Mouse (Mus musculus): ENCODE results near the gene Pdlim4. TPM values are rescaled to one million over a fixed set of nuclear protein-coding genes. Genes with fewer than 3 reads are reported as not detected.

Gene Pdlim4
- polyA plus RNA-seq, 1 experiment from 2014 or later: 21.4 TPM

DNA sequence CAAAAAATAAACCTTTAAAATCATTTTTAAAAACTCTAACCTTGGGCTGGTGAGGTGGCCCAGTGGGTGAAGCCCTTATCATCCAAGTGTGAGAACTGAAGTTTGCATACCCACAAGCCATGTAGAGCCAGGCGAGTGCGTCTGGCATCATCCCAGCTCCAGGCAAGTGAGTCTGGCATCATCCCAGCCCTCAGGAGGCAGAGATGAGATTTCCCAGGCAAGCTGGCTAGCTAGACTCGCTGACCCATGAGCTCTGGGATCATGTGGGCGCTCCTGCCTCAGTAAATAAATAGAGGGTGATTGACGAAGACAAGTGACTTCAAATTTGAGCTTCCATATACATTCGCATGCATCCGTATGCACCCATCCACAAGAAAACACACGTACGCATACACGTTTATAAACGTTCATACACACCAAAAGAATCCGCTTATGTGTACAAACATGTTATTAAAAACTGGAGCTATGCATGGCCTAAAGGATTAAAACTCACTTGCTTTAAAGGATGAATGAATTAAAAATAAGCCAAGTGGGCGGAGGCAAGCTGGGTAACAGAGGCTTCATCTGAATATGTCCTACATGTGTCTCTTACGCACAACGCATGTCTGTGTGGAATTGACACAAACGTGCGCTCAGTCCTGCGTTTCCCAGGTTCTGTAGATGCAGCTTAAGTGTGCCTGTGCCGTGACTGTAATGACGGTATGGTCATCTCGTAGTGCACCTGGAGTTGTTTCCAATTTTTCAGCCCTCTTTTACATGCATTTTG, 43.3 kb upstream of the Pdlim4 start:
- no peak for ATAC-seq (ENCODE audit: low FRiP score, low TSS enrichment)
- peak; percentile 62 for DNase-seq
- H3K4me2 ChIP-seq (ENCODE audit: low read length): peak overlapping the region; percentile 5; the same call in 1 of the 2 replicates

DNA sequence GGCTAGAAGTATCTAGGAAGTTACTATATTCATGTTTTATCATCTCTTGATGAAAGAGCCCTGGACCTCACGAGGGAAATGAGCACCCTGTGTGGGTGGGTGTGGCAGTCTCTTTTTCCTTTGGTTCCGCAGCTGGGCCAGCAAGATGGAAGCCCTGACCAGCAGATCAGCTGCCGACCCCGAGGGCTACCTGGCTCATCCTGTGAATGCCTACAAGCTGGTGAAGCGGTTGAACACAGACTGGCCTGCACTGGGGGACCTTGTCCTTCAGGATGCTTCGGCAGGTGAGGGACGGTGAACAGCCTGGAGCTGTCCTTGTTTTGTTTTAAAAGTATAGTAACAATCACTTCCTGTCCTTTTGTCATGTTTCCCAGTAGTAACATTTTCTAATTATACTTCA, 42.5 kb upstream of the Pdlim4 start:
- H3K9me3 ChIP-seq (ENCODE audit: control insufficient read depth, low read length): no peaks in the 10 kb centered on the region
- no peaks in the 10 kb centered on the region for H3K27me3 ChIP-seq (ENCODE audit: control insufficient read depth, insufficient read depth, low read length)
- H3K27ac ChIP-seq (replicated peaks; ENCODE audit: low read depth, low read length): no peak overlapping the region
- no peak for ATAC-seq (ENCODE audit: low FRiP score, low TSS enrichment)
- H3K36me3 ChIP-seq (ENCODE audit: control insufficient read depth, insufficient read depth, low read length): no peaks in the 10 kb centered on the region
- 92% methylated on average over 7 of the region's 7 CpGs for WGBS
- no peak for DNase-seq
- no peak overlapping the region for H3K4me3 ChIP-seq (replicated peaks; ENCODE audit: low read depth, low read length)
- no peak overlapping the region for H3K4me2 ChIP-seq (ENCODE audit: low read length)
- H3K4me1 ChIP-seq (ENCODE audit: control insufficient read depth, insufficient read depth, low read length): peaks cover 26% of the 10 kb centered on the region
- no peak overlapping the region for H3K9ac ChIP-seq (replicated peaks; ENCODE audit: low read length)

More for the DNA sequence above, 43.3 kb upstream of the Pdlim4 start:
- Histone ChIP-seq H3K4me3 (replicated peaks; ENCODE audit: low read depth, low read length) (no peak overlapping the region), H3K27ac (replicated peaks; ENCODE audit: low read depth, low read length) (peak overlapping the region; percentile 78), H3K9ac (replicated peaks; ENCODE audit: low read length) (no peak overlapping the region), H3K27me3 (ENCODE audit: control insufficient read depth, insufficient read depth, low read length) (no peaks in the 10 kb centered on the region), H3K9me3 (ENCODE audit: control insufficient read depth, low read length) (no peaks in the 10 kb centered on the region), H3K4me1 (ENCODE audit: control insufficient read depth, insufficient read depth, low read length) (peaks cover 26% of the 10 kb centered on the region), H3K36me3 (ENCODE audit: control insufficient read depth, insufficient read depth, low read length) (no peaks in the 10 kb centered on the region)
- 72% methylated on average over 21 of the region's 21 CpGs for WGBS

DNA sequence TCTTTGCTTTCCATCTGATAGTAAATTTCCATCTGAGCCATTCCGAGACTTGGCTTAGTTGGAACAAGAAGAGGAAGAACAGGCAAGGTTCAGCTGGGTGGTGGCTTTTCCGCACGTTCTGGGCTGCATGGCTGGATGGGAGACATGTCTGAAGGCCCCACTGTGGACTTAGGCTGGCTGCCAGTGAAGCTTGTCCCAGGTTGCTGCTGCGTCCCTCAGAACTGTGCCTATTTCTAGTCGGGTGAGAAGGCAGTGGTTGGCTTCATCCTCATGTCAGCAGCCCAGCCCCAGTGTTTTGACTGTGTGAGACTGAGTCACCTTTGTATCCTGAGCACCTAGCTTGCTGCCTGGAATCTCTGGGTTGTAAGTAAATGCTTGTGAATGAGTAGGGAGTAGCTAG, 40.1 kb upstream of the Pdlim4 start:
- no peak overlapping the region for H3K4me2 ChIP-seq (ENCODE audit: low read length)
- WGBS: 90% methylated on average over 5 of the region's 5 CpGs

DNA sequence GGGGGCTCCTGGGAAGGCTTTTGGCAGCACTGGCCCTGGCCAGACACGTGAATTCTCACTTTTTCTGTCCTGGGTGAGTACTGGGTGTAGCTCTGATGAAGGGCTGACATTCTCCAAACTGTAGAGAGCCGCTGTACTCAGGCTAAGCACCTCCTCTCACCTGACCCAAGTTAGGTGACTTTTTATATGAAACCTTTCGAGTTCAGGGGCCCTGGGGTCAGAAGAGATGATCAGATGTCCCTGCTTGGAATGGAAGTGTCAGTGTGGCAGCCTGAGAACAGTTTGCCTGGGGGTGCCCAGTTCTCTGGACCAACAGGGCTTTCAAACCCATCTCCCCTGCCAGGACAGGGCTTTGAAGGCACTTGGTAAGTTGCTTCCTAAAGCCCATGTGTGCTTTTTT, 39.3 kb upstream of the Pdlim4 start:
- 61% methylated on average over 3 of the region's 3 CpGs for WGBS
- H3K9ac ChIP-seq (replicated peaks; ENCODE audit: low read length): no peak overlapping the region
- H3K4me2 ChIP-seq (ENCODE audit: low read length): no peak overlapping the region

More for the DNA sequence above, 40.1 kb upstream of the Pdlim4 start:
- peaks cover 21% of the 10 kb centered on the region for H3K4me1 ChIP-seq (ENCODE audit: control insufficient read depth, insufficient read depth, low read length)
- H3K36me3 ChIP-seq (ENCODE audit: control insufficient read depth, insufficient read depth, low read length): no peaks in the 10 kb centered on the region
- H3K9me3 ChIP-seq (ENCODE audit: control insufficient read depth, low read length): no peaks in the 10 kb centered on the region
- DNase-seq (no peak), ATAC-seq (ENCODE audit: low FRiP score, low TSS enrichment) (no peak)
- H3K4me3 ChIP-seq (replicated peaks; ENCODE audit: low read depth, low read length): no peak overlapping the region
- H3K9ac ChIP-seq (replicated peaks; ENCODE audit: low read length): no peak overlapping the region
- no peak overlapping the region for H3K27ac ChIP-seq (replicated peaks; ENCODE audit: low read depth, low read length)
- H3K27me3 ChIP-seq (ENCODE audit: control insufficient read depth, insufficient read depth, low read length): no peaks in the 10 kb centered on the region

GRCm38 (mm10) chr11:54107239-54107638, 38.4 kb upstream of the Pdlim4 start:
- no peak for ATAC-seq (ENCODE audit: low FRiP score, low TSS enrichment)
- WGBS: 79% methylated on average over 7 of the region's 7 CpGs

More for the DNA sequence above, 39.3 kb upstream of the Pdlim4 start:
- Histone ChIP-seq H3K27ac (replicated peaks; ENCODE audit: low read depth, low read length) (no peak overlapping the region), H3K27me3 (ENCODE audit: control insufficient read depth, insufficient read depth, low read length) (no peaks in the 10 kb centered on the region), H3K4me1 (ENCODE audit: control insufficient read depth, insufficient read depth, low read length) (peaks cover 13% of the 10 kb centered on the region), H3K9me3 (ENCODE audit: control insufficient read depth, low read length) (no peaks in the 10 kb centered on the region), H3K36me3 (ENCODE audit: control insufficient read depth, insufficient read depth, low read length) (no peaks in the 10 kb centered on the region), H3K4me3 (replicated peaks; ENCODE audit: low read depth, low read length) (no peak overlapping the region)
- no peak for DNase-seq
- no peak for ATAC-seq (ENCODE audit: low FRiP score, low TSS enrichment)

DNA sequence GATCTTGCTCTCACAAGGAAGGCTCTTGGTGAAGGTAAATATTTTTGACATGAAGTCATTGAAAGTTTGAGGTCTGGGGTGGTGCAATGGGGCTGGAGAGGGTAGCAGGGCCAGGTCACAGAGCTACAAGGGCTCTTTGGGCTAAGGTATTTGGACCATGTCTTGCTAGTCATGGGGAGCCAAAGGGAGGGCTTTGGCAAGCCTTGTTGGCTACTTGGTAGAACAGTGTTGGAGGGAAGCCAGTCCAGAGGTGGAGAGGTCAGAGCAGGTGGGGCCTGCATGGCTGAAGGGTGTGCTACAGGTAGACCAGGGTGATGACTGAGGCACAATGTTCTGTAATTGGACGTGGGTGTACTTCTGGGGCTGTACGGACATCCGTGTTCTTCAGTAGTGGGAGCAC, 37.9 kb upstream of the Pdlim4 start:
- Histone ChIP-seq H3K27me3 (ENCODE audit: control insufficient read depth, insufficient read depth, low read length) (0 out of 2 replicates have a peak, but pooled peaks cover 10% of the 10 kb centered on the region), H3K4me3 (replicated peaks; ENCODE audit: low read depth, low read length) (no peak overlapping the region), H3K4me2 (ENCODE audit: low read length) (no peak overlapping the region), H3K4me1 (ENCODE audit: control insufficient read depth, insufficient read depth, low read length) (0 out of 2 replicates have a peak, but pooled peaks cover 2% of the 10 kb centered on the region), H3K36me3 (ENCODE audit: control insufficient read depth, insufficient read depth, low read length) (no peaks in the 10 kb centered on the region), H3K27ac (replicated peaks; ENCODE audit: low read depth, low read length) (no peak overlapping the region), H3K9ac (replicated peaks; ENCODE audit: low read length) (no peak overlapping the region), H3K9me3 (ENCODE audit: control insufficient read depth, low read length) (no peaks in the 10 kb centered on the region)
- ATAC-seq (ENCODE audit: low FRiP score, low TSS enrichment): no peak
- 88% methylated on average over 3 of the region's 3 CpGs for WGBS
- no peak for DNase-seq

More at GRCm38 (mm10) chr11:54107239-54107638, 38.4 kb upstream of the Pdlim4 start:
- H3K27me3 ChIP-seq (ENCODE audit: control insufficient read depth, insufficient read depth, low read length): 0 out of 2 replicates have a peak, but pooled peaks cover 4% of the 10 kb centered on the region
- no peak overlapping the region for H3K27ac ChIP-seq (replicated peaks; ENCODE audit: low read depth, low read length)
- H3K4me3 ChIP-seq (replicated peaks; ENCODE audit: low read depth, low read length): no peak overlapping the region
- no peaks in the 10 kb centered on the region for H3K9me3 ChIP-seq (ENCODE audit: control insufficient read depth, low read length)
- DNase-seq: no peak
- H3K9ac ChIP-seq (replicated peaks; ENCODE audit: low read length): no peak overlapping the region
- H3K36me3 ChIP-seq (ENCODE audit: control insufficient read depth, insufficient read depth, low read length): no peaks in the 10 kb centered on the region
- H3K4me2 ChIP-seq (ENCODE audit: low read length): no peak overlapping the region
- peaks cover 6% of the 10 kb centered on the region for H3K4me1 ChIP-seq (ENCODE audit: control insufficient read depth, insufficient read depth, low read length)

- Histone ChIP-seq H3K4me2 (ENCODE audit: low read length) (no peak overlapping the region), H3K9ac (replicated peaks; ENCODE audit: low read length) (no peak overlapping the region), H3K4me3 (replicated peaks; ENCODE audit: low read depth, low read length) (no peak overlapping the region), H3K4me1 (ENCODE audit: control insufficient read depth, insufficient read depth, low read length) (0 out of 2 replicates have a peak, but pooled peaks cover 6% of the 10 kb centered on the region), H3K27me3 (ENCODE audit: control insufficient read depth, insufficient read depth, low read length) (0 out of 2 replicates have a peak, but pooled peaks cover 13% of the 10 kb centered on the region), H3K9me3 (ENCODE audit: control insufficient read depth, low read length) (no peaks in the 10 kb centered on the region), H3K27ac (replicated peaks; ENCODE audit: low read depth, low read length) (no peak overlapping the region), H3K36me3 (ENCODE audit: control insufficient read depth, insufficient read depth, low read length) (no peaks in the 10 kb centered on the region)
- WGBS: 97% methylated on average over 6 of the region's 6 CpGs
- no peak for ATAC-seq (ENCODE audit: low FRiP score, low TSS enrichment)
- DNase-seq: no peak
These were observed 36.2 kb upstream of the Pdlim4 start for GRCm38 (mm10) chr11:54105011-54105410.

GRCm38 (mm10) chr11:54102706-54103449, 34.1 kb upstream of the Pdlim4 start:
- Histone ChIP-seq H3K36me3 (ENCODE audit: control insufficient read depth, insufficient read depth, low read length) (no peaks in the 10 kb centered on the region), H3K27me3 (ENCODE audit: control insufficient read depth, insufficient read depth, low read length) (0 out of 2 replicates have a peak, but pooled peaks cover 13% of the 10 kb centered on the region), H3K4me2 (ENCODE audit: low read length) (no peak overlapping the region), H3K4me3 (replicated peaks; ENCODE audit: low read depth, low read length) (no peak overlapping the region), H3K27ac (replicated peaks; ENCODE audit: low read depth, low read length) (no peak overlapping the region), H3K9me3 (ENCODE audit: control insufficient read depth, low read length) (no peaks in the 10 kb centered on the region), H3K4me1 (ENCODE audit: control insufficient read depth, insufficient read depth, low read length) (0 out of 2 replicates have a peak, but pooled peaks cover 6% of the 10 kb centered on the region), H3K9ac (replicated peaks; ENCODE audit: low read length) (no peak overlapping the region)
- WGBS: 62% methylated on average over 10 of the region's 10 CpGs
- no peak for ATAC-seq (ENCODE audit: low FRiP score, low TSS enrichment)
- DNase-seq: no peak

Measured in midbrain, embryonic 14.5 days (tissue).